Mouse (Mus musculus): ENCODE results near the gene Tmbim1.

DNA sequence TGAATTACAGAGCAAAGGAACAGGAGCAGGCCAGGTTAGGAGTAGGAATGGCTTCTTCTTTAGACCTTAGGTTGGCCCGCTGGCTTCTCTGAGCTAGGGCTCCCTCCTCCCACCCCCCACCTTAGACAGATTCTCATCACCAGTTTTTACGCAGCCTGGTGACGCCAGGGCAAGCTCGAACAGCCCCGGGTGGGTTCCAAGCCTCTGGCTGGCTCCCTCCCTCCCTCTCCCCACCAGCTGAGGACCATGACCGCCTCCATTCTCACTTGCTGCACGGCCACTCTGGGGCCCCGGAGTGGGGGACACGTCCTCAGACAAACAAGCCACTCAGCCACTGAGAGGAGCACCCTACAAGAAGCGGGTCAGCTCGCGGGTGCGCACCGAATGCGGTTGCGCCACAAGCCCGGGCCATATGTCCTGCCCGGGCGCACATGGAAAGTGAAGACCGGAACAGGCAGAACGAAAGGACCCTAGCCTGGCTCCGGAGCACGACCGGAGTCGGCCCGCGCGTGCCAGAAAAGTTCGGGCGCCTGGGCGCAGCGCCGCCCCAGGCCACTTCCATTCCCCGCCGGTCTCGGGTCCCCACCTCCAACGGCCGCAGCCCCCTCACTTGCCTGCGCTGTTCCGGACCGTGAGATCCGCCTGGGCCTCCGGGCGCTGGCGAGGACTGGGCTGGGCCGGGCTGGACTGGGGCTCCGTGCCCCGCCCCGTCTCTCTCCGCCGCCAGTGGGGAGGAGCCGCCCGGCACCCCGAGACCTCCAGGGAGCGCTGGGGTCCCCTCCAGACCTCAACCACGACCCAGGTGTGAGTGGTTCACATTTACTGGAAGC lies 1.7 kb downstream of the Tmbim1 start:
- TF ChIP-seq CTCF (IDR thresholded peaks at IDR 0.05; ENCODE audit: extremely low read depth, insufficient read length, insufficient replicate concordance, low read depth, low read length) (no peak), POLR2A (IDR thresholded peaks at IDR 0.05; ENCODE audit: low read depth, low read length) (peak; percentile 89)
